Mouse (Mus musculus) frontal cortex, adult 2 months (tissue): ENCODE measurements at regions not wholly inside any gene's neighbourhood (a gene's known extent, or its start where the extent isn't known, plus 50 kb on each side); places are given as distances from the start of the nearest gene placed in this dataset.

Experiments
- DNase-seq, 2 experiments: peaks; one replicate each; pipeline ENCODE4 v3.0.0; 2022; ENCODE audit warnings: low spot score in 1 of 2; ENCODE audit errors: extremely low spot score in 1 of 2

DNA sequence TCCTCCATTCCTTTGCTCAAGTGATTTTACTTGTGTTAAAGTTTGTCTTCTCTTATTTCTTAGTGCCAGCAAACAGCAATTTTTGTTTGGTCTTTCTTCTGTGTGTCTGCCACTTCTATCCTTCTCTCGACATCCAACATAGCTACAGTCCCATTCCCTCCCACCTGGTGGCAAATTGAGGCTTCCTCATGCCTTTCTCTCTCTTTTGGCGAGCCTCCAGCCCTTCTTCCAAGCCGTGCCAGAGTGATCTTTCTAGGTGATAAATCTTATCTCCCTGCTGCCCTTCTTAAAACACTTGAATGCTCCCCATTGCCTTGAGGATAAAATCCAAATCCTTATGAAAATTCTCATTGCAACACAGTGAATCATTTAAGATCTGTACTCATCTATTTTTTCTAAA is 101.0 kb upstream of the Phactr1 start:
- no peak for DNase-seq

DNA sequence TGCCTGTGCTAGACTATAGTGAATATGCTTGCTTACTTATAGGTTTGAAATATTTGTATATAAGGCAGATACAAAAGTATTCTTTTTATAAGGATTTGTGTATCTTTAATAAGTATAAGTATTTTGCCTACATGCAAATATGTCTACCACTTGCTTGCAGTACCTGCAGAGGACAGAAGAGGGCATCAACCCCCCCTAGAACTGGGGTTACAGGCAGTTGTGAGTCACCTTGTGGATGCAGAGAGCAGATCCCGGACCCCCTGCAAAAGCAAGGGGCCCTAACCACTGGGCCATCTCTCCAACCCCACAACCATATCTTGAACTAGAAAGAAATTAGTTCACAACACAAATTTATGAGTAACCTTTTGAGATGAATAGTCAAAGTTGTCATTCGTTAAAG is 91.3 kb upstream of the Phactr1 start:
- DNase-seq: no peak

DNA sequence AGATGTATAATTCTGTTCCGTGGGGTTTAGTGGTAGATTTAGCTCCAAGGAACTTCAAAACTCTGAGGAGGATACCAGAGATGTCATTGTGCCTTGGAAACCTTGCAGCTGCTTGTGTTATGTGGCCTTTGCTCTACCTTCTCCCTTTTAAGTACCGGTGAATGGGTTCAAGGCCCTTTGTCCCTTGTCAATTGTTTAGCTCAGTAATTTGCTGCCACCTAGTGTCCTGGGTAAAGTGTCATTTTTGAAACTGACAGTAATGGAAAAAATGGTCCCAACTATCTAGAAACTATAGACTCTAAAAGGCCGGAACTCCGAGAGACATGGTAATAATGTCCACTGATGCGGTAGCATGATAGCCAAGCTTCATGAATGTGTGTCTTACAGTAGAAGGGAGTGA is 90.8 kb upstream of the Phactr1 start:
- DNase-seq: peak in 1 of 2 experiments; percentile 41

DNA sequence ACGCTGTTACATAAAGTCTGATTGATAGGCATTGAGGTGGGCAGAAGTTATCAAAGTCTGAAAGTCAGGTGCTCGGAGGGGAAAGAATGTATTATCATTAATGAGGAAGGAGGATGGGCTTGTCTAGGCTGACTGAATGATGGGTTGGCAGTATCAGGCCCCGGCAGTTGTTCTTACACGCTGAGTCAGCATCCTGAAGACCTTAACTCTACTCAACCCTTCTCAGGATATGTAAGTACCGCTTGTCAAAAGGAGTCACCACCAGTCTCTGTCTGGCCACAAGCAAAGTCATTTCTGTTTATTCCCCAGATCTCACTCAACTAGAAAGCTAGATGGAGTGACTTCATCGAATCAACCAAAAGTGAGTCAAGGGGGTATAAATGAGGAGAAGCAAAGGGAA is 90.0 kb upstream of the Phactr1 start:
- no peak for DNase-seq

DNA sequence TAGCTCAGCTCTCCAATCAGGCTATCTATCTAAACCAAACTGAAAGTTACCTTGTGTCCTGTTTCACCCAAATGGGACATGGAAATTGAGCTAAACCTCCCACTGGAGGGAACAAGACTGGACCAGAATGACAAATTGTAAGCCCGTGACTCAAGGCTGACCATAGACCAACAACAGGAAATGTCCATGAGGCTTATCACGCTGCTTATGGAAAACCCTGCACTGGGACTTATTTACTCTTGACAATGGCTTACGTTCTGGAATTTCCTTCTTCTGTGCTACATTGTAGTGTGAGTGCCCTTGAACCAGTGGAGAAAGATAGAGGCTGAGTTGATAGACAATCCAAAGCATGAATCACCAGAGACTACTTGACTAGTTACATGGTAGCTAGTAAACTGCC is 87.5 kb upstream of the Phactr1 start:
- DNase-seq: no peak

DNA sequence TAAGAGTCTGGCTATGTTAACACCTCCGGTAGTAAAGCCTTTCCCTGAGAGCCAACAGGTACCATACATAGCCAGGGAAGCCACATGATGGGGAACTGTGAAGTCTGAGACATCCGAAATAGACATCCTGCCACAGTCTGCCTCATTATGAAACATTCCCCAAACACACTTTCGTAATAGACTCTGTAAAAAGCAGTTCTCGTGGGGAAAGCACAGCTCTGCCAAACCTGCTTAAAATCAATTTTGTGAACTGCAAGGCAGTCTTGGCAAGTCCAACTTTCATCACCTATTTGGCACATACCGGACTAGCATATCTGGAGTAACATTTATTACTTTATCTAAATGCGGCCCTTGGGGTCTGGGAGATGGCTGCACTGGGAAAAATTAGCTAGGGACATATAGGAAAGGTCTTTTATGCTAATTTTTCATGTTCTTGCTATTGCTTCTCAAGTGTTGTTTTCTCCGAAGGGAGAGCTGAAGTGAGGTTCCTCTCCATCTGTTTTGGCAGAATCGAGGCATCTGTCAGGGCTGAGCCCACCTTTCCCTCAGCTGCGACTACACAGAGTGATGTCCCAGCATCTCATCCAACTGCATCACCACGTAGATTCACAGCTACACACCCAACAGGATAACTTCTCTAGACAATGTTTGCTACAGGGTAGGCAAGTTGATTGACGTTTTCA is 86.8 kb upstream of the Phactr1 start:
- peak; percentile 40 to 71 for DNase-seq

DNA sequence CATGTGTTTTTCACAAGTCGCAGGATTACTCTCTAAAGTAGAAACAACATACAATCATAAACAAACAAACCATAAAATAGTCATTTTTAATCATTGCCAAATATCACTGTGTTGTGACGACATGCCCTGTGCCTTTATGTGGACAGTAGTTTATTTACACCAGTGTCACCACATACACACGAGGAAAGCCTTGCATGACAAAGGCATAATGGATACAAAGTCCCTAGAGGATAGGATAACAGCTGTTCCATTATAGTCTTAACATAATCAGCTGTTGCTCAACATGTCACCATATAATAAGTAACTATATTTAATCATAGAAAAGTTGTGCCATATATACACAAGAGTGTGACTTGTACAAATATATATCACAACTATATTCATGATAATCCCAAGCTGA is 85.2 kb upstream of the Phactr1 start:
- no peak for DNase-seq

DNA sequence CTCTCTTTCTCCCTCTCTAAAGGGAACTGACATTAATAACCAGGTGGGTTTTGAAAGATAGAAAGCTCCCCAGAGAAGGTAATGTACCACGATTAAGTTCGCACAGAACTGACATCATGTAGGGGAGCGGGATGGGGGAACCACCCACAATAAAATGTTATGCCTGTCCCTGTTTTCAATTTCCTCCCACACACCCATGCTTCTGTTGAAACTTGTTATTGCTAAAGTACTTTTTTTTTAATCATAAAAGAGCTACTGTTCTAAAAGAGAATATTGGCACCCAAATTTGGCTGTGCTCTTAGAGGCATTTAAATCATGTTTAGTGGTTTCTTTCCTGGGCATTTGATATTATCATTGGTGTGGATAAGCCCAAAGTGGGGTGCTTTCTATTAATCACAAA is 82.6 kb upstream of the Phactr1 start:
- DNase-seq: peak in 1 of 2 experiments; percentile 58

DNA sequence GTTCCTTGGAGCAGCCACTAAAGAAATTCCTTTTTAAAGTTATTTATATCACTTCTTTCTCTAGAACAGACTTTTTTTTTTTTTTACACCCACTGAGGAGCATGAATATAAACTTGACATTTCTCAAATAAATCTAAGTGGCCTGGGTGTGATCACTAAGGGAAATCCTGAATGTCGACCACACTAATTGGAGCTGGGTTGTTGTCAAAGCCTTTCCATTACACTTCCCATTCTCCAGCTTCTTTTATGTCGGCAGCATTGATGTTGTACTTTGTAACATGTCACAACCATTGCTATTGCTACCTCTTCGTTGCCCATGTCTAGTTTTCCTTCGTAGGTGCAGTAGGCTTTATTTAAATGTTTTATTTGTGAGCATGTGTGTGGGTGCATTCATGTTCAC is 77.1 kb upstream of the Phactr1 start:
- DNase-seq: no peak

DNA sequence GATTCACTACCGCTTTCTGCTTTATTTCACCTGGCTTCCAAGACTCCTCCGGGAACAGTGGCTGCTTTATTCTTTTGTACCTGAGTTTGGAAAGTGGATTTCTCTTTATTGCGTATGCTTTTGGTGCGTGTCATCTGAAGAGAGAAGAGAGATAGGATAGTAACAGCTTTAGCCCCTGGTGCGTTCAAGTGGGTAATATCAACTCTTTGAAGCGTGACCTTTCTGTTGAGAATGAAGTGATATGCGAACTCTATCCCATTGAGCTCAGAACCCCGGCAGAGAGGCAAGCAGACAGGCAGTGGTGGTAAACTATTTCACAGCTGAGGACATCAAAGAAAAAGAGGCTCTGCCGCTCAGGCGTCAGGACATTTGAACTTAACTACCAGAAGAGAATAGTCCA is 72.7 kb upstream of the Phactr1 start:
- no peak for DNase-seq

DNA sequence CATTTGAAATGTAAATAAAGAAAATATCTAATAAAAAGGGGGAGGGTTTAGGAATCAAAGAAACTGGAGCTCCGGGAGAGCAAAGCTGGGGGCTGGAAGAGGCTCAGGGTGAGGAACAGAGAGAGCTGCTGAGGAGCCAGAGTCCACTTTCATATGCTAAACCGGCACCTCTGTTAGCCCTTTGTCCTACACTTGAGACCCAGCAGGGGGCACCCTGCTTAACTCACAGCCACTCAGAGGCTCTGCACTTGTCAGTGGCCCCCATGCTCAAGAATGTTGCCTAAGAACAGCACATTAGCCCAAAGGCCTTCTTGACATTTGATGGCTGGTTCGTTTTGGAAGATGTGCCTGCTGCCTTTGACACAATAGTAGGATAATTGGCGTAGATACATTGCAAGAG is 71.5 kb upstream of the Phactr1 start:
- DNase-seq: no peak

DNA sequence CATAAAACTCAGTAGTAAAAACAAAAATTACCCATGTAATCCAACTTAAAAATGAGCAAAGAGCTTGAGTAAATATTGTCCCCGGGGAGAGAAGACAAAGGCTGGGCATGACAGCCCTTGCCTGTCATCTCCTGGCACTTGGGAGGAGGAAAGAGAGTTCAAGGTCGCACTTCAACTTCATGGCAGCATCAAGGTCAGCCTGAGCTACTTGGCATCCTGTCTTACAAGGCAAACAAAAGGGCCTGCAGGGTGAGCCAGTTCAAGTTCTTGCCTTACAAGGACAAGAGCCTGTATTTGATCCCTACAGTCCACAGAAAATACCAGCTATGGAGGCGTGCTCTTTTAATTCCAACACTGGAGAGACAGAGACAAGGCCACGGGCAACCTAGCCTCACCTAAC is 67.1 kb upstream of the Phactr1 start:
- DNase-seq: no peak

DNA sequence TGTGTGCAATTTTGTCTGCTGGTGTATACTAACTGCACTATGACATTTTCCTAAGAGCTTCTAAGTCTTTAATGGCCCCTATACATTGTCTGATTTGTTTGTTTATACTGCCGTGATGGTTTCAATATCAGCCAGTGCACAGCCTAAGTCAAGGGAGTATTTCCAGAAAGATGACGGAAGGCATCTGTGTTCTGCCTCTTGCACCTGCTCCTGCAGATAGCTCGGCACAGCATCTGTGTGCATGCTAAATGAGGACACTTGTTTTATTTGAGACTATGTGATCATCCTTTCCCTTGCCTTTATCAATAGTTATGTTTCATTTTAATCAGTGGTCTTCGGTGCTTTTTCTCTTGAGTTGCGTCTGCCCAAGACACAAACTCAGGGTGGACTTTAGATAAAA is 64.6 kb upstream of the Phactr1 start:
- DNase-seq: no peak

DNA sequence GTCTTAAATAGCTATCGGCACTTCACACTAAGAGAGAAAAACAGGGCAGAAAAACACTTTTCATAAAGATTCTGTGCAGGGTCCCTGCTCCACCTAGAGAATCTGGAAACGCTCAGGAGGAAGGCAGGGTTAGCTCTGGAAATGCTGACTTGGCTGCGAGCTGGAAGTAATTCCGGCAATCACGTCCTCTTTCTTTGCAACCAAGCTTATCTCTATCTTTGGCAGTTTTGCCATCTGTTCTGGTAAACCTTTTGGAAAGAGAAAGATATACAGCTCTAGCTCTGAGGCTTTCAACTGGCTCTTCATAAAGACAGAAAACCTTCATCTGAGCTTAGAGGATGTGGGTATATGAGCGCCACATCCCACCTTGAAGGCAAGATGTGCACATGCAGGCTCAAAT is 63.2 kb upstream of the Phactr1 start:
- peak in 1 of 2 experiments; percentile 74 for DNase-seq

DNA sequence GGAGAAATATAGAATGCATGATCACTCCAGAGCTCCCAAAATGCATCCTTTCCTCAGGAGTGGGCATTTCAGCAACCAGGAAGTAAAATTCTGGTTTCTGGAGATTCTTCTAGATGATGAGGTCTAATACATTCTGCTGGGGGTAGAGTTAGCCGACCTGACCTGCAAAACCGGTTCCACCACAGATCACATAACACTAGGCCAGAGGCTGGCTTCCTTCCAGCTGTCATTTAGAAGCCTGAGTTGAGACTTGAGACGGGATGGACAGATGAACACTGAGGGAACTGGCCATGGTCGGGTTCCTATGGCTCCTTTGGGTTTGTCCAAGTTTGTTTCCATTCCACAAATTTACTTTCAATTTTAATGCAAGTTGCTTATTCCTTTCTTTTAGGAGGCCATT is 62.6 kb upstream of the Phactr1 start:
- no peak for DNase-seq

DNA sequence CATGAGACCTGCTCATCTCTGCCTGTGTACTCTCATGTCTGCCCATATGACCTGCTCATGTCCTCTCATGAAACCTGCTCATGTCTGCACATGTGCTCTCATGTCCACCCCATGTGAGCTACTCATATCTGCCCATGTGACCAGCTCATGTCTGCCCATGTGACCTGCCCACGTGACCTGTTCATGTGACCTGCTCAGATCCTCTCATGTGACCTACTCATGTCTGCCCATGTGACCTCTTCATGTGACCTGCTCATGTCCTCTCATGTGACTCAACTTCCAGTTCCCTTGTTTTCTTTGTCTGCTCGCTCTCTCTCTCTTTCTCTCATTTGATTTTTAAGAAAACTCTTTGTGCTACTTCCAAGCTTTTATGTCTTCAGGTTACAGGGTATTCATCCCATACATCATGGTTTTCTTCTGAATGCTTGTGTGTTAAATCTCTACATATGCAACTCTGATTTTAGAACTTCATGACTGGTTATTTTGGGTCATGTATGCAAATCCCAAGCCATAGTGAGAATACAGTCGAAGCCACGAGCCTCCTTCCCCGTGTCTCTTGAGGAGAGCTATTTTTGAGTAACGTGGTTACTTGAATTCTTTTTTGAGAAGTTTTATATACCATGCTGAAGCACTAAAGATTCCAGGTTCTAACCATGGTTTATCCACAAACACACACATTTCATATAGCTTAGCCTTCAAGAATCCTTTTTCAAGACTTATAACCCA is 60.7 kb upstream of the Phactr1 start:
- DNase-seq: no peak

DNA sequence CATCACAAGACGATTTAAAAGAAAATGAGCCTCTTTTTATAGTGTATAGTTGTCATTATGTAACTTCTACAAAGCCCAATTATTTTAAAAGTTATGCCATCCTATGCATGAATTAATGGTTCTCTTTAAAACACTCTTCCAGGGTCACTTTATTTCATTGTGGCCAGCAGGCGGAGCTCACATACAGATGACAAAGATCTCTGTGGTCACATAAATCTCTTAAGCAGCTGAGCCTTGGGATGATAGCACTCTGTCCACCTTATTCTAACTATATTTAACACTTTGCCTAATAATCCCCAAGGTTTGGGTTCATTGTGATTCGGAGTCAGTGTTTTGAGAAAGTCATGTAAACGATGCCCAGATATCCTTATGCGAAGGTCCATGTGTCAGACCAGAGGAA is 56.9 kb upstream of the Phactr1 start:
- peak in 1 of 2 experiments; percentile 77 for DNase-seq
